Mouse (Mus musculus) neural tube, postnatal 0 days (tissue): ENCODE results near the gene Dap. TPM values are rescaled to one million over a fixed set of nuclear protein-coding genes. Genes with fewer than 3 reads are reported as not detected.

Experiments
- polyA plus RNA-seq: library from polyadenylated mRNA; unstranded; fragments of >200 nt; fragmentation: Nextera tagmentation; extraction: Ambion mirVana; gene quantifications from 2 replicates; pipeline ENCODE4 v1.2.1, GENCODE M21; 2015

Gene Dap
- 30.5 and 36.7 TPM in 2 replicates for polyA plus RNA-seq

GRCm38 (mm10) chr15:31224135-31224761, at the start of gene Dap:
TSS of gene Dap (plus strand) at chr15:31224314.

Other genes with a start within 250 kb of the Dap start
- gene Ankrd33b, start 143.4 kb downstream of the Dap start, polyA plus RNA-seq = 0.65 and 1.1 TPM in 2 replicates
- gene Ropn1l, start 229.4 kb downstream of the Dap start, polyA plus RNA-seq = 2.6 and 2.9 TPM in 2 replicates